Mouse (Mus musculus) heart, adult 2 months (tissue): ENCODE measurements around the gene Dpm3. TPM values are rescaled to one million over a fixed set of nuclear protein-coding genes. Genes with fewer than 3 reads are reported as not detected.

ENCODE experiments used
- DNase-seq, 2 experiments: peaks; one replicate each; pipeline ENCODE4 v3.0.0; 2021
- H3K27ac ChIP-seq: fragments of 200-600 bp; 2 replicates; pipeline ENCODE4 v1.8.1; 2022
- H3K27me3 ChIP-seq: fragments of 200-500 bp; 2 replicates; pipeline ENCODE4 v1.6.1; 2012; ENCODE audit warnings: mild to moderate bottlenecking, low read length, inconsistent platforms, mixed read lengths; ENCODE audit not compliant: control insufficient read depth, insufficient read depth
- H3K36me3 ChIP-seq: fragments of 200-500 bp; 2 replicates; pipeline ENCODE4 v1.6.1; 2012; ENCODE audit warnings: low read length, inconsistent platforms; ENCODE audit not compliant: control insufficient read depth, insufficient read depth
- H3K4me1 ChIP-seq: fragments of 200-500 bp; 2 replicates; pipeline ENCODE4 v1.6.1; 2011; ENCODE audit warnings: low read length; ENCODE audit not compliant: control insufficient read depth, insufficient read depth
- H3K4me3 ChIP-seq: fragments of 200-600 bp; 2 replicates; pipeline ENCODE4 v1.8.1; 2022
- H3K79me2 ChIP-seq: fragments of 200-500 bp; replicated peaks from 2 replicates; pipeline ENCODE4 v1.6.1; 2012; ENCODE audit warnings: mild to moderate bottlenecking, inconsistent platforms, low read length, moderate library complexity, mixed read lengths; ENCODE audit not compliant: control insufficient read depth, insufficient read depth
- H3K9ac ChIP-seq: fragments of 200-500 bp; 2 replicates; pipeline ENCODE4 v1.6.1; 2012; ENCODE audit warnings: low read depth, mild to moderate bottlenecking, control low read depth, inconsistent platforms, low read length, mixed read lengths
- CTCF ChIP-seq: fragments of 200-600 bp; IDR thresholded peaks from 2 replicates; pipeline ENCODE4 v1.8.1; 2022; ENCODE audit warnings: antibody characterized with exemption, mild to moderate bottlenecking, moderate library complexity
- EP300 ChIP-seq: fragments of 200-500 bp; IDR thresholded peaks from 2 replicates; pipeline ENCODE4 v1.6.1; 2011; ENCODE audit warnings: low read depth, low read length, control low read depth; ENCODE audit not compliant: insufficient read depth
- POLR2A ChIP-seq: fragments of 200-500 bp; IDR thresholded peaks from 2 replicates; pipeline ENCODE4 v1.6.1; 2011; ENCODE audit warnings: mild to moderate bottlenecking, low read depth, low read length, control low read depth; ENCODE audit not compliant: insufficient read depth
- WGBS: fragments of 180-500 bp; shearing (Covaris S2); methylation state at CpG from one replicate; pipeline ENCODE4 v1.1.7; 2018; 5-methylcytosine and 5-hydroxymethylcytosine counted together
- intact Hi-C: fragments of 180-260 bp; cut with DNase I; formaldehyde crosslinking; loops from one replicate; pipeline ENCODE4 v1.15.1; 2025
- polyA plus RNA-seq: library from polyadenylated mRNA; depleted of rRNA; stranded (reverse); fragments of >200 nt; gene quantifications from 2 replicates; pipeline ENCODE4 v1.2.3, GENCODE M21; 2012
- total RNA-seq, 2 experiments: library from RNA; stranded (reverse); gene quantifications; 2 replicates each; pipeline ENCODE4 v1.2.3; 2021

Dpm3 gene
- total and polyA plus RNA-seq, 3 experiments = 54.3 to 160 (median 58.2) TPM

DNA sequence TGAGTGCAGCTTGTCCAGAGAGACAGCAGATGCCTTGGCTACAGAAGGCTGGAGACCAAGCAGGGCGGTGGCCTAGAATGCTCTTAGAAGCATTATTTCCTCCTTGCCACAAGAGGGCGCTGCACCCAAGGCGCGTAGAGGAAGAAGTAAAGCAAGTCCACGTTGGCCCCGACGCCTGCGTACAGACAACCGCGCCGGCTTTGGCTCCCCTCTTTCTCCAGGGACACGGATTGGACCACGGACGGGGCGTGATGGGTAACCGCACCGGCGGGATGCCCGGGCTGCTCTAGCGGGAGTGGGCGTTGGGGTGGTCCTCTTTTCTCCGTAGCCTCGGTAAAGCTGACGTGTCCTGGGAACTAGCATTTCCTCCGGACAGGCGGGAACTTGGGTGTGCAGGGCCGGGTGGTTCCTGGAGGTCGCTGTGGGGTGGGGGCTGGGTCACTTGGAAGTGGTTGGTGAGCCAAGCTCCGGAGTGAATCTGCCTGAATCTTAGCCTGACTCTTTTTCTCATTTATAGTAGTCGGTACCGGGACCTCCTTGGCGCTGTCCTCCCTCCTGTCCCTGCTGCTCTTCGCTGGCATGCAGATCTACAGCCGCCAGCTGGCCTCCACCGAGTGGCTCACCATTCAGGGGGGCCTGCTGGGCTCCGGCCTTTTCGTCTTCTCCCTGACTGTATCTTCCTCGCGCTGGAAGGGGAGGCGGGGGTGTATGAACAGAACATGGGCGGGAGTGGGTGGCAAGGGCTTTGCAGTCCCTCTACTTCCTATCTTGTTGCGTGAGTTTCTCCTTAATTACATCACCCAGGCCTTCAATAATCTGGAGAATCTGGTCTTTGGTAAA is 12.7 kb upstream of the Dpm3 start, which contains the start of gene Trim46:
TSS of gene Trim46 (minus strand) at position 49 of the 840 bp plus-strand sequence.
- under 1% methylated on average over 42 of the region's 42 CpGs for WGBS
- peak within 1 kb of the TSS; percentile 97 for H3K4me3 ChIP-seq
- TF ChIP-seq POLR2A = peak; percentile 73
- peak; percentile 92 for TF ChIP-seq EP300
- peak; percentile 100 for TF ChIP-seq CTCF
- no peaks in the 10 kb centered on the region for H3K27me3 ChIP-seq
- peak within 1 kb of the TSS; percentile 76 for H3K9ac ChIP-seq
- H3K79me2 ChIP-seq = no peaks in the 10 kb centered on the region
- H3K27ac ChIP-seq = peak within 1 kb of the TSS; percentile 93
- H3K4me1 ChIP-seq = peaks cover 9% of the 10 kb centered on the region
- no peaks in the 10 kb centered on the region for H3K36me3 ChIP-seq
- DNase-seq = peak; percentile 91
- intact Hi-C loops = loop anchor here (1.0 kb wide), 1 partner anchor 36 kb away; no protein-coding TSS in a partner anchor

DNA sequence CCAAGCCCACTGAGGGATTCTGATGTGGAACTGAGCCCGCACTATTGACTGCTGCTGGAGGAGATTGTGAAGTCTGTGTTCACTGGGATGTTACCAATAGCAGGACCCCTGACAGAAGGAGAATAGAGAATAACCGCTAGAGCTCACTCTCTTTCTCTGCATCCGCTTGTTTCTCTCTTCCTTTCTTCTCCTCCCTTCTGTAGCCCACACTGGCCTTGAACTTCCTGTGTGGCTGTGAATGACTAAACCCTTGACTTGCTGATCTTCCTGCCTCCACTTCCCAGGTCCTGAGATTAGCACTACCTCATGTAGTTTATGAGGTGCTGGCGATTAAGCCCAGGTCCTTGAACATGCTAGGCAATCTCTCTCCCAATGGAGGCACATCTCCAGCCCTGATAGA is 11.7 kb upstream of the Dpm3 start:
- 68% methylated on average over 4 of the region's 4 CpGs for WGBS
- Histone ChIP-seq H3K79me2 (no peaks in the 10 kb centered on the region), H3K27me3 (no peaks in the 10 kb centered on the region), H3K4me3 (no peak overlapping the region), H3K27ac (no peak overlapping the region), H3K9ac (no peak overlapping the region), H3K4me1 (peaks cover 13% of the 10 kb centered on the region), H3K36me3 (no peaks in the 10 kb centered on the region; the same call in 1 of the 2 replicates)
- intact Hi-C loops = no loop called here
- TF ChIP-seq CTCF (no peak), POLR2A (no peak), EP300 (no peak)
- no peak for DNase-seq

DNA sequence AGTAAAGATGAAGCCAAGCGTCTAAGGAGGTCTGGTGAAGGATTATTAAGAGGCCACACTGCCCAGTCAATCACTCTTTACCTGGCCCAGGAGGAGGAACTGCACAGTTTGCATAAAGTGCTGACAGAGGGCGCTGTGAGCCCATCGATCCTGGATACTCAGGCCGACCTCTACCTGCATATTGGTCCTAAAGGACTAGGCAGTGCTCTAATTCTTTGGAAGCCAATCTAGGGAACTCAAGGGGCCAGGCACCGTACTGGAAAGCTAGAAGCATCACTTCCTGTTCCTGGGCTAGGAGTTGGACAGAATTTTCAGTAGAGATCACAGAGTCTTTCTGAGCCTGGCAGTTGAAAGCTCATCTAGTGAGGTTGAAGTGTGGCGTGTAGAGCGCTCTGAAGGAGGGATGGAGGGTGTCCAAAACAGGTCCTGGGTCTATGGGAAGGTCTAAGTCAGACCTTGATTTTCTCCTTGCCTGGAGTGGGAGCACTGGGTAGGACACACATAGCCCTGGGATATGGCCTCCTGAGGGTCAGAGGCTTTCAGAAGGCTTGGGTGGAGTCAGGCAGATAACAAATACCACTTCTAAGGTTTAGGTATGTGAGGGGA is 8.6 kb upstream of the Dpm3 start:
- no peaks in the 10 kb centered on the region for H3K27me3 ChIP-seq
- H3K4me1 ChIP-seq = peaks cover 15% of the 10 kb centered on the region
- H3K36me3 ChIP-seq = no peaks in the 10 kb centered on the region; the same call in 1 of the 2 replicates
- no peaks in the 10 kb centered on the region for H3K79me2 ChIP-seq
- peak; percentile 93 for TF ChIP-seq CTCF
- peak; percentile 93; the same call in 1 of the 2 replicates for TF ChIP-seq EP300
- TF ChIP-seq POLR2A = peak; percentile 62; the same call in 1 of the 2 replicates
- WGBS = 10% methylated on average over 7 of the region's 7 CpGs
- intact Hi-C loops = loop anchor here (1.0 to 2.0 kb wide), 4 partner anchors 16 to 58 kb away; no protein-coding TSS in a partner anchor
- H3K4me3 ChIP-seq = no peak overlapping the region; the same call in 1 of the 2 replicates
- peak; percentile 78 to 81 for DNase-seq
- no peak overlapping the region for H3K9ac ChIP-seq
- peak overlapping the region; percentile 94 for H3K27ac ChIP-seq

DNA sequence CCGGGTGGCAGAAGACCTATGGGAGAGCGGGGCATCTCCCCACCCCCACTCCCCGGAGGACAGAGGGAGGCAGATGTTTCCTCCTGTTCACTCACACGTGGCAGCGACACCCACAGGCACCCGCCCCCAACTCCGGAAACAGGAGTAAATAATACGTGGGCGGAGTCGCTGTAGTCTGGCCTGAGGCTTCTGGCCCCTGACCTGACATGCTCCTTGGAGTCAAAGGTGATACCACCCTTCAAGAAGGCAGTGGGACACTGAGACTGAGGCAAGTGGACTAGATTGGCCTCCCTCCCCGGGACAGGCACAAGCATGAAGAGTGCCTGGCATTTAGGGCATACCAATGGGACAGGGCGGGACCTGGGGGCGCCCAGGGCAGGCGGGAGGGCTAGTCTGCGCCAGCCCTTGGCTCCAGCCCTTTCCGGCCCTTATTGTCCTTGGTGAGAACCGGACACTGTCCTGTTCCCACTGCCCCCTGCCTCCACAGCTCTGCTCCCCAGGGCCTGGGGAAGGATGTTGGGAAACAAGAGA is 7.7 kb upstream of the Dpm3 start:
- intact Hi-C loops = loop anchor here (1.0 to 2.0 kb wide), 2 partner anchors 15 to 27 kb away; no protein-coding TSS in a partner anchor
- peak; percentile 83 to 88 for DNase-seq
- peak overlapping the region; percentile 94 for H3K27ac ChIP-seq
- H3K27me3 ChIP-seq = no peaks in the 10 kb centered on the region
- peak overlapping the region; percentile 37 for H3K4me3 ChIP-seq
- peak; percentile 15; the same call in 1 of the 2 replicates for TF ChIP-seq POLR2A
- TF ChIP-seq EP300 = peak; percentile 85
- no peak for TF ChIP-seq CTCF
- no peaks in the 10 kb centered on the region for H3K79me2 ChIP-seq
- no peaks in the 10 kb centered on the region; the same call in 1 of the 2 replicates for H3K36me3 ChIP-seq
- peak overlapping the region; percentile 66 for H3K9ac ChIP-seq
- H3K4me1 ChIP-seq = peaks cover 14% of the 10 kb centered on the region
- 4% methylated on average over 17 of the region's 17 CpGs for WGBS

DNA sequence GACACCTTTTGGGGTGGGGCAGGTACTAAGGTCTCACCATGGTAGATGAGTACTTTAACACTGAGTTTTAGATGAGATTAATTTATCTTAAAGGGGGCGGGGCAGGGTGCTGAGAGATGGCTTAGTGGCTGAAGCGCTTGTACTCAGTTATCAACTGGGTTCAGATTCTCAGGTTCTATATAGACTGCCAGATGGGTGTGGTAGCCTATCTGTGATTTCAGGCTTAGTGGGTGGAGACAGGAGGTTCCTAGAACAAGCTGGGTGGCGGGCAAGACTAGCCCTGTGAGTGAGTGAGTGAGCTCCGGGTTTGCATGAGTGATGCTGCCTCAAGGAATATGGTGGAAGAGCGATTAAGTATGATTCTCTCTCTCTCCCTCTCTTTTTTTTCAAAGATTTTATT is 4.2 kb upstream of the Dpm3 start:
- no peak overlapping the region for H3K27ac ChIP-seq
- no peaks in the 10 kb centered on the region; the same call in 1 of the 2 replicates for H3K36me3 ChIP-seq
- TF ChIP-seq POLR2A = no peak
- no peak for TF ChIP-seq EP300
- no peak for TF ChIP-seq CTCF
- no peak overlapping the region for H3K9ac ChIP-seq
- no peaks in the 10 kb centered on the region for H3K79me2 ChIP-seq
- H3K27me3 ChIP-seq = no peaks in the 10 kb centered on the region
- H3K4me3 ChIP-seq = no peak overlapping the region
- no peak for DNase-seq
- H3K4me1 ChIP-seq = peaks cover 15% of the 10 kb centered on the region
- intact Hi-C loops = no loop called here
- 83% methylated on average over 5 of the region's 5 CpGs for WGBS
